Mouse (Mus musculus) heart, postnatal 0 days (tissue): ENCODE data around the gene Lca5.

Source experiments
- CTCF ChIP-seq: IDR thresholded peaks from 2 replicates; pipeline ENCODE4 v1.5.1; 2016; ENCODE audit warnings: antibody characterized with exemption, control low read depth, low read depth
- EP300 ChIP-seq: IDR thresholded peaks from 2 replicates; pipeline ENCODE4 v1.6.1; 2016; ENCODE audit warnings: antibody characterized with exemption, low read depth

DNA sequence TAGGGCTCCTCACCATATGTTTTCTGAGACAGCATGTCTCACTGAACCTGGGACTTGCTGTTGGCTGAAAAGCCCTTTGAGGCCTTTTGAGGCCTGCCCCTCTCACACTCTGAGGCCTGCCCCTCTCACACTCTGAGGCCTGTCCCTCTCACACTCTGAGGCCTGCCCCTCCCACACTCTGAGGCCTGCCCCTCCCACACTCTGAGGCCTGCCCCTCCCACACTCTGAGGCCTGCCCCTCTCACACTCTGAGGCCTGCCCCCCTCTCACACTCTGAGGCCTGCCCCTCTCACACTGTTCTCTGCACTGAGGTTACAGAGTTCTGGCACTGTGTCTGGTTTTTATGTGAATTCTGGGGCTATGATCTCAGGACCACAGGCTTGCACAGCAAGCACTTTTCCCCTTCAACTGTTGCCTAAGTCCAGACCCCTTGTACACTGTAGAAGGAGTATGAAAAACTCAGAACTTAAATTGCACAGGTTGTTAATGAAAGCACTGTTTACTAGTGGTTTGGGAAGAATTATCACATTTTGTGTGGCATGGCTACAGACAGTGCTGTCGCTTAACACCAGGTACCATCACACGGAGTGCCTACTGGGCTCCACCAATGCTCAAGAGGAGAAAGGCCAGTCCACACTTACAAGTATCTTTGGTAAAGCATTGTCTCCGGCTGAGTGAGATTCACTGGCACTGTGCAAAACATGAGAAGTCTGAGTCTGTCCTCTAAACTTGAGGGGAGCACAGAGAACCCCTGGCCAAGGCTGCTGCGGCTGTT, 41.4 kb upstream of the Lca5 start:
- no peak for TF ChIP-seq CTCF
- no peak for TF ChIP-seq EP300
